Mouse (Mus musculus) hindbrain, embryonic 12.5 days (tissue): ENCODE data around the gene Scn5a. TPM values are rescaled to one million over a fixed set of nuclear protein-coding genes. Genes with fewer than 3 reads are reported as not detected.

Experiments
- ATAC-seq: fragments of 200-750 bp; cut with Nextera tagmentation; 2 replicates; pipeline ENCODE4 v1.8.0; 2017; ENCODE audit warnings: moderate TSS enrichment; ENCODE audit not compliant: low FRiP score
- H3K27ac ChIP-seq: fragments of 300-500 bp; sonication (generic); 2 replicates; pipeline ENCODE4 v1.5.1; 2016; ENCODE audit warnings: mild to moderate bottlenecking
- H3K27me3 ChIP-seq: fragments of 300-500 bp; sonication (generic); 2 replicates; pipeline ENCODE4 v1.6.1; 2016; ENCODE audit warnings: mild to moderate bottlenecking
- H3K36me3 ChIP-seq: fragments of 300-500 bp; sonication (generic); 2 replicates; pipeline ENCODE4 v1.6.1; 2016; ENCODE audit warnings: mild to moderate bottlenecking
- H3K4me1 ChIP-seq: fragments of 300-500 bp; sonication (generic); 2 replicates; pipeline ENCODE4 v1.6.1; 2016
- H3K4me2 ChIP-seq: fragments of 300-500 bp; sonication (generic); replicated peaks from 2 replicates; pipeline ENCODE4 v1.6.1; 2016; ENCODE audit warnings: mild to moderate bottlenecking
- H3K4me3 ChIP-seq: fragments of 300-500 bp; sonication (generic); 2 replicates; pipeline ENCODE4 v1.5.1; 2016; ENCODE audit warnings: mild to moderate bottlenecking
- H3K9ac ChIP-seq: fragments of 300-500 bp; sonication (generic); 2 replicates; pipeline ENCODE4 v1.6.1; 2016; ENCODE audit warnings: mild to moderate bottlenecking, moderate library complexity
- H3K9me3 ChIP-seq: fragments of 300-500 bp; sonication (generic); replicated peaks from 2 replicates; pipeline ENCODE4 v1.6.1; 2016; ENCODE audit warnings: mild to moderate bottlenecking
- WGBS: fragments of 180-500 bp; shearing (Covaris S2); methylation state at CpG from one replicate; pipeline ENCODE4 v1.1.7; 2016; 5-methylcytosine and 5-hydroxymethylcytosine counted together
- polyA plus RNA-seq: library from polyadenylated mRNA; unstranded; fragments of >200 nt; fragmentation: Nextera tagmentation; extraction: Ambion mirVana; gene quantifications from 2 replicates; pipeline ENCODE4 v1.2.1, GENCODE M21; 2016

Gene Scn5a
- polyA plus RNA-seq, 1 experiment from 2014 or later: 0.84 TPM

DNA sequence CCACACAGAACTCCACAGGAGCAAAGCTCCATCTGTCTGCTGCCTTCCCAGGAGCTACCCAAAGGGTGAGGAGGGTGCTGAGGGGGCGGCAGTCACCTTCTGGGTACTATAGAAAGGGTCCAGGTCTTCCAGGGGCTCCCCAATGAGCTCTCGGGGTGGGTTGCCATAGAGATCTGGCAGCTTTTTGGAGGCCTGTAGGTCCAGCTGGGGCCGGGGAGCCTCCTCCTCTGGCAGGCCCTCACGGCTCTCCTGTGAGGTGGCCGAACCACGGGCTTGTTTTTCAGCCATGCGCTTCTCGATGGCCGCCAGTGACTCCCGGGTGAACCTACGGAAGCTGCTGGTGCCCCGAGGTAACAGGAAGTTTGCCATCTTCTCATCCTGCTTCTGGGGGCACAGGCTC lies 16.6 kb downstream of the Scn5a start:
- peaks cover 88% of the 10 kb centered on the region for H3K27me3 ChIP-seq
- H3K9ac ChIP-seq: no peak overlapping the region
- no peak overlapping the region for H3K4me3 ChIP-seq
- 62% methylated on average over 12 of the region's 12 CpGs for WGBS
- no peaks in the 10 kb centered on the region for H3K36me3 ChIP-seq
- H3K4me2 ChIP-seq: no peak overlapping the region
- H3K4me1 ChIP-seq: peaks cover 22% of the 10 kb centered on the region
- no peak for ATAC-seq
- no peak overlapping the region for H3K27ac ChIP-seq
- no peaks in the 10 kb centered on the region for H3K9me3 ChIP-seq

DNA sequence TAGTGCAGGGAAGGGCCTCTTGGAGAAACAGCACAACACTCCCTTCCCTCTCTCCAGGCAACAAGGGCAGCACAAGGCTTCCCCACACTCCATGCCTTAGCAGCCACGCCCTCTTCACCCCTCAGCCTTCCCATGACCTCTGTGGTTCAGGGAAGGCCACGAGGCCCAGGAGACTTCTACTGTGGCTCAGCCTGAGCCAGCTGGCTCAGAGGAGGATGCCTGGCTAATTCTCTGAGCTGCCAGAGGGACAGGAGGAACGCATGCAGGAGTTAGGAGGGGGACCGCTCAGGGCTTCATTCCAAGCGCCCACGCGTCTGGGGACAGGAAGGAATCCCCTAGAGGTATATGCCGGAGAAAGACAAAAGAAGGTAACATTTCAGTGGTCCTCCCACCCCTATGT lies 17.1 kb downstream of the Scn5a start:
- Histone ChIP-seq H3K36me3 (no peaks in the 10 kb centered on the region), H3K4me3 (no peak overlapping the region), H3K4me1 (peaks cover 22% of the 10 kb centered on the region), H3K9me3 (no peaks in the 10 kb centered on the region), H3K27ac (no peak overlapping the region), H3K4me2 (no peak overlapping the region), H3K9ac (no peak overlapping the region), H3K27me3 (peaks cover 83% of the 10 kb centered on the region)
- WGBS: 65% methylated on average over 8 of the region's 8 CpGs
- ATAC-seq: no peak

DNA sequence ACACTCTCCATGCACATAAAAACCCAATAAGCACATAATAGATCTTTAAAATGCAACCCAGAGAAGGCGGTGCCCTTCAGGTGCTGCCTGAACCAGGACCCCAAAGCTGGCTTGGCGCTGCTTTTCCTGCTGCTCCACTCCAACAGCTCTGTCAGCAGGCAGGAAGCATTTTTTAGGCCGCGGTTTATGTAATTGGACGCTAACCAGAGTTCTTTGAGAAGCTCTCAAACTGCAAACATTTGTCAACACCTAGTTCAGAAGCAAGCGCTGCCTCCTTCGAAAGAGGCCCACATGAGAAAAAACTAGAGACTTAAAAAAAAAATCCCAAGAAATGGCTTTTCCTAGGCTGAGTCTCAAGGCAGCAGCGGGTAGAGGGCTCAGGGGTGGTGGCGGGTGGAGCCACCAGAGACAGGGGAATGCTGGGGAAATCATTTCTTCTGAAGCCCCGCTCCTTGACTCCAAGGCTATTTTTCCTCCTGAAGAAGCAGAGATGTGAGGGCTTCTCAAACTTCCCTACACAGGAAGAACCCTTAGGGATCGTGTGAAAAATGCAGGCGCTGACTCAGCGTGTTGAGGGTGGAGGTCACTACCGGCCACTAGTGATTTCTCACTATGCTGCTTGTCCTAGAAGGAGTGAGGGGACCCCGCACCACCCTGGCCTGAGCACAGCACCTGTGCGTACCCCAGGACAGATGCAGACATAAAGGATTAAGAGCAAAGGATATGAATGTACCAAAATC lies 19.1 kb downstream of the Scn5a start:
- H3K36me3 ChIP-seq: no peaks in the 10 kb centered on the region
- H3K4me2 ChIP-seq: no peak overlapping the region
- no peak for ATAC-seq
- no peak overlapping the region for H3K27ac ChIP-seq
- H3K4me1 ChIP-seq: peaks cover 18% of the 10 kb centered on the region
- no peak overlapping the region for H3K9ac ChIP-seq
- H3K27me3 ChIP-seq: peaks cover 71% of the 10 kb centered on the region
- H3K4me3 ChIP-seq: no peak overlapping the region
- no peaks in the 10 kb centered on the region for H3K9me3 ChIP-seq
- 77% methylated on average over 16 of the region's 16 CpGs for WGBS

GRCm38 (mm10) chr9:119558119-119558854 lies 20.5 kb downstream of the Scn5a start:
- H3K4me3 ChIP-seq: no peak overlapping the region
- ATAC-seq: no peak
- no peak overlapping the region for H3K9ac ChIP-seq
- 19% methylated on average over 12 of the region's 12 CpGs for WGBS
- peaks cover 18% of the 10 kb centered on the region for H3K4me1 ChIP-seq
- no peak overlapping the region for H3K27ac ChIP-seq
- H3K36me3 ChIP-seq: no peaks in the 10 kb centered on the region
- peaks cover 57% of the 10 kb centered on the region for H3K27me3 ChIP-seq
- H3K4me2 ChIP-seq: no peak overlapping the region
- no peaks in the 10 kb centered on the region for H3K9me3 ChIP-seq

DNA sequence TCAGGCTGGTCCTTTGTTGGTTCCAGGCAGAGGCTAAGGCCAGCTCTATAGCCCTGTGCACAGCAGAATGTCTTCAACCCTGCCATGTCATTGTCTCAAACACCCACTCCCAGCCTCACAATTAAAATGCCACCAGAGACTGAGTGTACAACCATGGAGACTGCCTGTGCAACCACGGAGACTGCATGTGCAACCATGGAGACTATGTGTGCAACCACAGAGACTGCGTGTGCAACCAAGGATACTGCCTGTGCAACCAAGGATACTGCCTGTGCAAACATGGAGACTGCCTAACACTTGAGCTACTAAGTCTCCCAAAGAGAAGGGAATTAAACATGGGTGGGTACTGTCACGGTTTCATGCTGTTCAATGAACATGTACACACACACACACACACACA lies 22.8 kb downstream of the Scn5a start:
- ATAC-seq: no peak
- Histone ChIP-seq H3K4me2 (no peak overlapping the region), H3K36me3 (no peaks in the 10 kb centered on the region), H3K9ac (no peak overlapping the region), H3K4me1 (peaks cover 6% of the 10 kb centered on the region; the same call in 1 of the 2 replicates), H3K4me3 (no peak overlapping the region), H3K27ac (no peak overlapping the region), H3K27me3 (peaks cover 37% of the 10 kb centered on the region), H3K9me3 (no peaks in the 10 kb centered on the region)
- WGBS: 82% methylated on average over 3 of the region's 3 CpGs

DNA sequence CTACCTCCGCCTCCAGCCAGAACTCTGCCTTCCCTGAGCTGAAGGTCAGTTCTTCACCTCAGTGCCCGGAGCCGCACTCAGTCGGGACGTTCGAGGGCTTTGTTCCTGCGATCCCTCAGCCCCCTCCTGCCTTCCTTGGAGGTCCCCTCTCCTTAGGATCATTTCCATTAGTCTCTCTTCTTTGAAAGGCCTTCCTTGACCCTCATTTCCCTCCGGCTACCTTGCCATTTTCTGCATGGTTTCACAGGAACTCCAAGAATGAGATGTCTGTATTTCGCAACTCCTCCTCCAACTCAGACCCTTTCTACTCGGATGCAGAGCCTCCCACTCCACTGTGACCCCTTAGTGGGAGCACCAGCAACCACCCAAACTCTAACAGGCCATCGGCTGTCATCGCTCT lies 31.3 kb downstream of the Scn5a start:
- Histone ChIP-seq H3K4me1 (no peaks in the 10 kb centered on the region), H3K27ac (no peak overlapping the region), H3K36me3 (no peaks in the 10 kb centered on the region), H3K27me3 (peaks cover 18% of the 10 kb centered on the region; the same call in 1 of the 2 replicates), H3K9ac (no peak overlapping the region), H3K9me3 (no peaks in the 10 kb centered on the region), H3K4me2 (no peak overlapping the region), H3K4me3 (no peak overlapping the region)
- no peak for ATAC-seq
- WGBS: 34% methylated on average over 12 of the region's 12 CpGs

DNA sequence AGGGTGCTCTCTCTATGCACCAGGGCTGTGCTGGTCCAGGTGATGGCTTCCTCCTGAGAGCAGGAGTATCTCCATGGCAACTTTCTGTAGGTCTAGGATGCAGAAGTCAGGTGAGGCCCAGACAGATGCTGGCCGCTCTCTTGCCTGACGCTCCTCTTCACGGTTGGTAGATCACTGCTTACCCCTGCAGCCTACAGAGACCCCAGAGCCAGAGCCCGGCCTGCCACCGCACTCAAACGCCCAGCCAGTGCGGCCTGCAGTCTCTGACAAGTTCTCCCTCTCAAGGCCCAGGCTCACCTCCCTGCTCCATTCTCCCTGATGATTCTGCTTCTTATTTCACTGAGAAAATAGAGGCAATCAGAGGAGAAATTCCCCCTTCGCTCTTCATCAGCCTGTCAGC lies 31.7 kb downstream of the Scn5a start:
- no peaks in the 10 kb centered on the region for H3K9me3 ChIP-seq
- peaks cover 18% of the 10 kb centered on the region; the same call in 1 of the 2 replicates for H3K27me3 ChIP-seq
- no peaks in the 10 kb centered on the region for H3K4me1 ChIP-seq
- H3K27ac ChIP-seq: no peak overlapping the region
- no peak for ATAC-seq
- H3K9ac ChIP-seq: no peak overlapping the region
- no peaks in the 10 kb centered on the region for H3K36me3 ChIP-seq
- WGBS: 63% methylated on average over 8 of the region's 8 CpGs
- no peak overlapping the region for H3K4me2 ChIP-seq
- H3K4me3 ChIP-seq: no peak overlapping the region

DNA sequence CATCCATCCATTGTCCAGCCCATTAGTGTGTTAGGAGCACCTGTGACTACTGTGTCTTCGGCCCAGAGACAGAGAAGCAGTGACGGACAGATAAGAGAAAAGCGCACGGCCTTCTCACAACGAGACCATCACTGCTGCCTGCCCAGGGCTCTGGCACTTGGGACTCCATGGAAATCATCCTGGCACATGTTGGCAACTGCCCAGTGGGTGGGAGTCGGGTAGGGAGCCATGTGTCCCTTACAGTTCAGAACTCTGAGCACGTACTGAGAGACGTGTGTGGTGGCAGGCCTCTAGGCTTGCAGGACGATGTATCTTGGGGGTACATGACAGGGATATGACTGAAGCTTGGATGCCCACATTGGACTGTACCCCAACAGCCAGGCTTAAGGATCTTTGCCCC lies 38.1 kb downstream of the Scn5a start:
- no peak for ATAC-seq
- Histone ChIP-seq H3K9me3 (no peaks in the 10 kb centered on the region), H3K4me3 (no peak overlapping the region), H3K36me3 (no peaks in the 10 kb centered on the region), H3K4me1 (no peaks in the 10 kb centered on the region), H3K27ac (no peak overlapping the region), H3K27me3 (no peaks in the 10 kb centered on the region), H3K9ac (no peak overlapping the region), H3K4me2 (no peak overlapping the region)
- WGBS: 93% methylated on average over 9 of the region's 9 CpGs

- peaks cover 9% of the 10 kb centered on the region; the same call in 1 of the 2 replicates for H3K27me3 ChIP-seq
- ATAC-seq: no peak
- no peak overlapping the region for H3K4me3 ChIP-seq
- 74% methylated on average over 4 of the region's 4 CpGs for WGBS
- no peak overlapping the region for H3K9ac ChIP-seq
- no peaks in the 10 kb centered on the region for H3K36me3 ChIP-seq
- H3K9me3 ChIP-seq: no peaks in the 10 kb centered on the region
- H3K27ac ChIP-seq: no peak overlapping the region
- H3K4me2 ChIP-seq: no peak overlapping the region
- H3K4me1 ChIP-seq: no peaks in the 10 kb centered on the region
Observed at GRCm38 (mm10) chr9:119537823-119538222, 41.0 kb downstream of the Scn5a start.

- no peak for ATAC-seq
- no peak overlapping the region for H3K9ac ChIP-seq
- no peak overlapping the region for H3K4me2 ChIP-seq
- no peaks in the 10 kb centered on the region; the same call in 1 of the 2 replicates for H3K4me1 ChIP-seq
- H3K36me3 ChIP-seq: no peaks in the 10 kb centered on the region
- H3K27me3 ChIP-seq: peaks cover 14% of the 10 kb centered on the region
- no peaks in the 10 kb centered on the region for H3K9me3 ChIP-seq
- no peak overlapping the region for H3K4me3 ChIP-seq
- H3K27ac ChIP-seq: no peak overlapping the region
- WGBS: 24% methylated on average over 10 of the region's 10 CpGs
Observed at GRCm38 (mm10) chr9:119531684-119532417, 47.0 kb downstream of the Scn5a start.

DNA sequence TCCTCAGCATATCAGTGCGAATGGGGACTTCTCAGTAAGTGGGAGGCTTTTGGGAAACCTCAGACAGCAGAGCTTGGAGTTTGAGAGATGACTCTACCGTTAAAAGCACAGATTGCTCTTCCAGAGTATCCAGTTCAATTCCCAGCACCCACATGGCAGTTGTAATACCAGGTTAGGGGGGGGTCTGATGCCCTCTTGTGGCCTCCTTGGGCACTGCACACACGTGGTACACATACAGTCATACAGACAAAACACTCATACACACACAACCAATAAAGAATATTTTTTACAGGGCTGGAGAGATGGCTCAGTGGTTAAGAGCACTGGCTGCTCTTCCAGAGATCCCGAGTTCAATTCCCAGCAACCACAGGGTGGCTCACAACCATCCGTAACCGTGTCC lies 54.3 kb downstream of the Scn5a start:
- Histone ChIP-seq H3K9me3 (peaks cover 6% of the 10 kb centered on the region; the same call in 1 of the 2 replicates), H3K4me2 (no peak overlapping the region), H3K4me1 (no peaks in the 10 kb centered on the region), H3K9ac (no peak overlapping the region), H3K27ac (no peak overlapping the region), H3K4me3 (no peak overlapping the region), H3K27me3 (no peaks in the 10 kb centered on the region), H3K36me3 (no peaks in the 10 kb centered on the region)
- 93% methylated on average over 6 of the region's 6 CpGs for WGBS
- ATAC-seq: no peak

- WGBS: 88% methylated on average over 8 of the region's 8 CpGs
- H3K27me3 ChIP-seq: peaks cover 8% of the 10 kb centered on the region
Observed at GRCm38 (mm10) chr9:119523301-119523700, 55.5 kb downstream of the Scn5a start.

More at GRCm38 (mm10) chr9:119523301-119523700, 55.5 kb downstream of the Scn5a start:
- ATAC-seq: no peak
- no peak overlapping the region for H3K9ac ChIP-seq
- H3K36me3 ChIP-seq: no peaks in the 10 kb centered on the region
- no peak overlapping the region for H3K4me3 ChIP-seq
- peaks cover 6% of the 10 kb centered on the region; the same call in 1 of the 2 replicates for H3K9me3 ChIP-seq
- no peaks in the 10 kb centered on the region for H3K4me1 ChIP-seq
- no peak overlapping the region for H3K4me2 ChIP-seq
- no peak overlapping the region for H3K27ac ChIP-seq
